Mouse (Mus musculus): ENCODE results near the gene Cib1.

The Cib1 gene

GRCm38 (mm10) chr7:80183969-80184368 lies 48.6 kb downstream of the Cib1 start:
- no peak for DNase-seq (ENCODE audit: low spot score)

DNA sequence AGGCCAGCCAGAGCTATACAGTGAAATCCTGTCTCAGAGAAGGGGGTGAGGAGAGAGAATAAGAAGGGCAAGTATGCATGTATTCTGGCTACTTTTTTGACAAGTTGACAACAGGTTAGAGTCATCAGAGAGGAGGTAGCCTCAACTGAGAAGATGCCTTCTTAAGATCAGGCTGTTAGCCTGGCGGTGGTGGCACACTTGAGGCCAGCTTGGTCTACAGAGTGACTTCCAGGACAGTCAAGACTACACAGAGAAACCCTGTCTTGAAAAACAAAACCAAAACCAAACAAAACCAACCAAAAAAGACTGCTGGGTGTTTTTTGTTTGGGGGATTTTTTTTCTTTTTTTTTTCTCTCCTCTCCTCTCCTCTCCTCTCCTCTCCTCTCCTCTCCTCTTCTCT lies 49.1 kb downstream of the Cib1 start:
- DNase-seq (ENCODE audit: low spot score): no peak

DNA sequence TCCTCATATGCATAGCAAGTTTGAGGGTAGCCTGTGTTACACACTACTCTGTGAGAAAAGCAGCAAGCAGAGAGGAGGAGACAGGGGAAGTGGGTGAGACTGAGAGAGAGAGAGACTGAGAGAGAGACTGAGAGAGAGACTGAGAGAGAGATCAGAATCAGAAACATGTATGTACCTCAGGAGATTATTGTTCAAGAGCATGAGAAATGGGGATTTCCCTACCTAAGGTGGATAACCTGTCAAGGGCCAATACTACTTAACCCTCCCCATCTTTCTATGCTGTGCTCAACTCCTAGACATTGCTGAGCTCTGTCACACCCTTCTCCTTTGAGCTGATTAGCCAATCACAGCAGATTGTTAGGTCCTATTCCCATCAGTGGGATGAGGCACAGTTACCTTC lies 50.5 kb downstream of the Cib1 start:
- no peak for DNase-seq (ENCODE audit: low spot score)

DNA sequence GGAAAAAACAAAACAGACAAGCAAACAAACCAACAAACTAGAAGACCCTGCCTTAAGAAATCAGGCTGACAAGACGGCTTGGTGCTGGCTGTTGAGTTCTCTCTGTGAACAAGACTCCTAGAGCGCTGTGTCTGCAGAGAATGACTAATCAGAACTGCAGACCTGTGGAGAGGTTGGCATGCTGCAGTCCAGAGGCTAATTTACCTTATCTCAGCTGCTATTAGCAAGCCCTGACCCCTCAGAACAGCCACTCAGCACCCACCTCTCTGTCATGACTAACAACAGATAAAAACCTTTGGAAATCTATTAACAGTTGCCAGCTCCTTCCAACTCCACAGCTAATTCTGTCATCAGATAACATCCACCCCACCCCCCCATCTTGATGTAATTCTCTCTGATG lies 51.5 kb downstream of the Cib1 start:
- DNase-seq (ENCODE audit: low spot score): no peak

DNA sequence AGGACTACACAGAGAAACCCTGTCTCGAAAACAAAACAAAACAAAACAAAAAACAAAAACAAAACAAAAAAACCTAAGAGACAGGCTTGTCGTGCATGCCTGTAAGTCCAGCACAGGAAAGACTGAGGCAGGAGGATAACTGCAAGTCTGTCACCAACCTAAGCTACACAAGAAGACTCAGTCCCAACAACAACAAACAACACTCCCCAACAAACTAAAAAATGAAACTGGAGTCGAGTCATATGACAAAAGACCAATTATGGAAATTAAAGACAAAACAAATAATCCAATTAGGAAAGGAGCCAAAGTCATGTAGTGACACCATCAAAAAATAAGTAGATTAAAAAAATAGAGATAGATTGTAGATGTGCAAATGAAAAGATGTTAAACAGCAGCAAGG lies 52.4 kb downstream of the Cib1 start:
- no peak for DNase-seq (ENCODE audit: low spot score)

DNA sequence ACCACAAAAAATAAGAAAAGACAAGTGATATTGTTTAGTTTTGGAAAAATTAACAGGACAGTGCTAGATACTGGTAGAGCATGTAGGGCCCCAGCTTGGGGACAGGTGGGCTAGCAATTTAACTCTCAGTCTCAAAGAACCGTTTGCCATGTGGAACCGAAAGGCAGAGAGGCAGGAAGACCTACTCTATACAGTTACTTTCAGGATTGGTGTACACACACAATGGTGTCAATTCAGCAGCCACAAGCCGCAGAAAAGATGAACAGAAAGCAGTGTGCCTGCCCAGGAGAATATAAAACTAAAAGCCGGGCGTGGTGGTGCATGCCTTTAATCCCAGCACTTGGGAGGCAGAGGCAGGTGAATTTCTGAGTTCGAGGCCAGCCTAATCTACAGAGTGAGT lies 52.8 kb downstream of the Cib1 start:
- no peak for DNase-seq (ENCODE audit: low spot score)

- no peak for DNase-seq (ENCODE audit: low spot score)
Measured at GRCm38 (mm10) chr7:80179327-80179726, 53.3 kb downstream of the Cib1 start.

DNA sequence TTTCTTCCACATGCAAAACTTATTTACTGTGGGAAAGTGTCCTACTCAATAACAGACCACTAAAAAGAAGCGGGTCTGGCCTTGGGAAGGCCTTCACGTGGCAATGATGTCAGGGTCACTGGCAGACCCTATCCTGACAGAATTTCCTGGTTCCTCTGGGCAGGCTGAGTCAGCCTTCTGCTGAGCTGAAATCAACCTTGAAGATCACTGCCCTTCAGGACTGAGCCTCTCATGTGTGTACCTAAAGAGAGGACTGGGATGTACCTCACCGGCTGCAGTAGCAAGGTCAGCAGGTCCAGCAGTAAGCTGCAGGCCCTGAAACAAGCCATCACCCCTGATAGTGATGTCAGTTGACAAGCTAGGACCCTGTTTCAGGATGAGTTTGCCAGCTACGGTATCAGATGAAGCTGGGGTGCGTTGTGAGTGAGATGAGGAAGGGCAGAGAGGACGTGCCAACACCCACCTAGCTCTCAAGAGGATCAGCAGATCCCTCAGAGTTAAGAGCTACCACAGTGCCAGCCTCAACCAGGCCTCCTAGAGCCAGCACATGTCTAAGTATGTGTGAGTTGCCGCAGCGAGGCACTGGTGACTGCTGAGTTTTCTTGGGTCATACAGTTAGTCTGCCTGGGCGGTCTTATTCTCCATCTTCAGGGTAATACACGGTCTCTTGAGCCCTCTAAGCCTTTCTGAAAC lies 54.4 kb downstream of the Cib1 start:
- DNase-seq (ENCODE audit: low spot score): no peak

DNA sequence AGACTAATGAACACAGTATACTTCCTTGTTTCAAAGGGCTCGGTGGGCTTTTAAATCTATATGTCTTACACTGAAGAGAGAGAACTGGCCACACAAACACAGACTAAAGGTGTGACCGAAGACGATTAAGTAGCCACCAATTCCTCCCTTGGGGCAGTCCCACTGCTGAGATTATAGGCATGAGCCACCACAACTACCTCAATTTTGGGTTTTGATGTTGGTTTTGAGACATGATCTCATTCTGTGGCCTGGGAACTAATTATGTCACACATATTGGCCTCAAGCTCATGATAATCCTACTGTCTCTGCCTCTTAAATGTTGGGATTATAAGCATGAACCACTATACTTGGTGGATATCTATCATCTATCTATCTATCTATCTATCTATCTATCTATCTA lies 55.2 kb downstream of the Cib1 start:
- no peak for DNase-seq (ENCODE audit: low spot score)

Measured in ovary, postnatal 14 days (tissue).